Mouse (Mus musculus) induced T-regulatory cell, adult 2 months (primary cell): ENCODE data around the gene 1110017D15Rik.

ENCODE experiments used
- DNase-seq: peaks from one replicate; pipeline ENCODE4 v3.0.0-alpha.2; 2012; ENCODE audit warnings: low read depth

The 1110017D15Rik gene

GRCm38 (mm10) chr4:41517233-41517632 is at the start of gene 1110017D15Rik:
Gene 1110017D15Rik (minus strand): TSS chr4:41517333.
- DNase-seq: no peak

GRCm38 (mm10) chr4:41566123-41566522 is 49.0 kb upstream of the 1110017D15Rik start:
- DNase-seq: no peak

- no peak for DNase-seq
Measured at GRCm38 (mm10) chr4:41563297-41563696, 46.2 kb upstream of the 1110017D15Rik start.

GRCm38 (mm10) chr4:41557092-41557491 is 40.0 kb upstream of the 1110017D15Rik start:
- no peak for DNase-seq

- no peak for DNase-seq
Measured at GRCm38 (mm10) chr4:41556311-41556953, 39.3 kb upstream of the 1110017D15Rik start.

GRCm38 (mm10) chr4:41554994-41555663 is 38.0 kb upstream of the 1110017D15Rik start:
- no peak for DNase-seq

- no peak for DNase-seq
Measured at GRCm38 (mm10) chr4:41553116-41553515, 36.0 kb upstream of the 1110017D15Rik start.

- peak; percentile 84 for DNase-seq
Measured at GRCm38 (mm10) chr4:41552529-41552928, 35.4 kb upstream of the 1110017D15Rik start.

- DNase-seq: no peak
Measured at GRCm38 (mm10) chr4:41547086-41547485, 30.0 kb upstream of the 1110017D15Rik start.

GRCm38 (mm10) chr4:41545985-41546384 is 28.9 kb upstream of the 1110017D15Rik start:
- no peak for DNase-seq

GRCm38 (mm10) chr4:41542136-41542535 is 25.0 kb upstream of the 1110017D15Rik start:
- no peak for DNase-seq

- no peak for DNase-seq
Measured at GRCm38 (mm10) chr4:41534866-41535265, 17.7 kb upstream of the 1110017D15Rik start.

GRCm38 (mm10) chr4:41532420-41532819 is 15.3 kb upstream of the 1110017D15Rik start:
- peak; percentile 42 for DNase-seq

GRCm38 (mm10) chr4:41527996-41528395 is 10.9 kb upstream of the 1110017D15Rik start:
- no peak for DNase-seq

GRCm38 (mm10) chr4:41527076-41527475 is 9.9 kb upstream of the 1110017D15Rik start:
- no peak for DNase-seq

GRCm38 (mm10) chr4:41526553-41526952 is 9.4 kb upstream of the 1110017D15Rik start:
- DNase-seq: no peak

- DNase-seq: no peak
Measured at GRCm38 (mm10) chr4:41524829-41525228, 7.7 kb upstream of the 1110017D15Rik start.

GRCm38 (mm10) chr4:41523839-41524238 is 6.7 kb upstream of the 1110017D15Rik start:
- DNase-seq: no peak

GRCm38 (mm10) chr4:41522788-41523187 is 5.7 kb upstream of the 1110017D15Rik start:
- peak; percentile 67 for DNase-seq

GRCm38 (mm10) chr4:41522136-41522535 is 5.0 kb upstream of the 1110017D15Rik start:
- no peak for DNase-seq

GRCm38 (mm10) chr4:41520641-41521040 is 3.5 kb upstream of the 1110017D15Rik start:
- DNase-seq: no peak

GRCm38 (mm10) chr4:41519195-41519594 is 2.1 kb upstream of the 1110017D15Rik start:
- no peak for DNase-seq

- DNase-seq: no peak
Measured at GRCm38 (mm10) chr4:41518349-41518748, 1.2 kb upstream of the 1110017D15Rik start.

GRCm38 (mm10) chr4:41513714-41514113 is 3.4 kb downstream of the 1110017D15Rik start:
- DNase-seq: no peak
